Mouse (Mus musculus) gonadal fat pad, adult 2 months (tissue): ENCODE measurements around the gene Grm6. TPM values are rescaled to one million over a fixed set of nuclear protein-coding genes. Genes with fewer than 3 reads are reported as not detected.

Experiments used
- DNase-seq: peaks from one replicate; pipeline ENCODE4 v3.0.0-alpha.2; 2012; ENCODE audit warnings: low read depth
- polyA plus RNA-seq: library from polyadenylated mRNA; depleted of rRNA; stranded (reverse); fragments of >200 nt; gene quantifications from 2 replicates; pipeline ENCODE4 v1.2.3, GENCODE M21; 2012; rRNA removed

Grm6 gene
- 0.05 and 0.06 TPM in 2 replicates for polyA plus RNA-seq

- DNase-seq, result no peak
Measured at GRCm38 (mm10) chr11:50850177-50850735, at the start of gene Grm6. Grm6 (plus strand) TSS chr11:50850685.

GRCm38 (mm10) chr11:50814233-50814632 lies 36.3 kb upstream of the Grm6 start:
- no peak for DNase-seq

GRCm38 (mm10) chr11:50826214-50826613 lies 24.3 kb upstream of the Grm6 start:
- no peak for DNase-seq

GRCm38 (mm10) chr11:50827010-50827953 lies 23.2 kb upstream of the Grm6 start, which contains the start of gene Zfp354c:
Zfp354c (minus strand) TSS chr11:50827724.
- no peak for DNase-seq

GRCm38 (mm10) chr11:50835727-50836126 lies 14.8 kb upstream of the Grm6 start:
- no peak for DNase-seq

- DNase-seq, result no peak
Measured at GRCm38 (mm10) chr11:50841023-50841735, 9.3 kb upstream of the Grm6 start, which contains the start of gene Zfp879. Zfp879 (minus strand) TSS chr11:50841552.

- no peak for DNase-seq
Measured at GRCm38 (mm10) chr11:50845951-50846350, 4.5 kb upstream of the Grm6 start.

- no peak for DNase-seq
Measured at GRCm38 (mm10) chr11:50847047-50847446, 3.4 kb upstream of the Grm6 start.

GRCm38 (mm10) chr11:50848520-50849137 lies 1.9 kb upstream of the Grm6 start:
- DNase-seq, result no peak

GRCm38 (mm10) chr11:50849310-50849709 lies 1.2 kb upstream of the Grm6 start:
- DNase-seq, result no peak

GRCm38 (mm10) chr11:50850989-50851601 lies 610 bp downstream of the Grm6 start:
- no peak for DNase-seq

GRCm38 (mm10) chr11:50878641-50879040 lies 28.2 kb downstream of the Grm6 start:
- no peak for DNase-seq

GRCm38 (mm10) chr11:50883756-50884155 lies 33.3 kb downstream of the Grm6 start:
- no peak for DNase-seq

GRCm38 (mm10) chr11:50886231-50886932 lies 35.9 kb downstream of the Grm6 start:
- no peak for DNase-seq

GRCm38 (mm10) chr11:50886933-50887293 lies 36.4 kb downstream of the Grm6 start:
- DNase-seq, result no peak

- DNase-seq, result peak; percentile 28
Measured at GRCm38 (mm10) chr11:50887390-50888128, 37.1 kb downstream of the Grm6 start, which contains the start of gene Zfp454. Zfp454 (minus strand) TSS chr11:50887651.

GRCm38 (mm10) chr11:50892441-50892840 lies 42.0 kb downstream of the Grm6 start:
- DNase-seq, result no peak

- DNase-seq, result no peak
Measured at GRCm38 (mm10) chr11:50897359-50897758, 46.9 kb downstream of the Grm6 start.

- DNase-seq, result no peak
Measured at GRCm38 (mm10) chr11:50908136-50908535, 57.7 kb downstream of the Grm6 start.

GRCm38 (mm10) chr11:50913301-50913700 lies 62.8 kb downstream of the Grm6 start:
- no peak for DNase-seq
